ENCODE assay signal across 23 mouse cellular contexts in genomic region chr17:85859926-85860707, GRCm38 (mm10).
DNase-seq lines count a peak whose midpoint lies in the region; ATAC-seq and TF ChIP-seq lines count a peak whose summit lies in the region.
"Had no signal": no experiment of that assay in that cellular context is flagged by ENCODE, and none has a peak within 500 bp of the region (broad histone marks: within the 10 kb centered on the region; RNA-seq: fewer than 3 reads in every experiment).

No protein-coding gene starts in this region.

- H3K27ac ChIP-seq in gastrocnemius, adult 2 months: peak overlapping the region; percentile 12; the same call in 1 of the 2 replicates
- no peak overlapping the region for H3K27ac ChIP-seq in embryonic facial prominence, embryonic 11.5 days (replicated peaks; ENCODE audit: low read depth, low read length)
- H3K27ac ChIP-seq: embryonic facial prominence, embryonic 15.5 days; forebrain, embryonic 10.5 days; heart, embryonic 13.5 days; hindbrain, embryonic 10.5 days; hindbrain, embryonic 14.5 days; intestine, embryonic 15.5 days had no signal

- H3K4me3 ChIP-seq in gastrocnemius, adult 2 months: no peak overlapping the region
- H3K4me3 ChIP-seq in embryonic facial prominence, embryonic 11.5 days (ENCODE audit: low read depth, low read length): no peak overlapping the region
- H3K4me3 ChIP-seq: embryonic facial prominence, embryonic 15.5 days; erythroblast, embryonic 14.5 days; forebrain, embryonic 10.5 days; heart, embryonic 13.5 days; hindbrain, embryonic 10.5 days; intestine, embryonic 15.5 days had no signal

- H3K9me3 ChIP-seq in embryonic facial prominence, embryonic 11.5 days (replicated peaks; ENCODE audit: control insufficient read depth, low read length): no peaks in the 10 kb centered on the region
- H3K9me3 ChIP-seq: embryonic facial prominence, embryonic 15.5 days; forebrain, embryonic 10.5 days; heart, embryonic 13.5 days; hindbrain, embryonic 10.5 days; intestine, embryonic 15.5 days had no signal

- H3K9ac ChIP-seq in embryonic facial prominence, embryonic 11.5 days (replicated peaks; ENCODE audit: low read length): no peak overlapping the region
- H3K9ac ChIP-seq: embryonic facial prominence, embryonic 15.5 days; heart, embryonic 13.5 days; hindbrain, embryonic 14.5 days; intestine, embryonic 15.5 days had no signal

- no peak overlapping the region for H3K4me2 ChIP-seq in embryonic facial prominence, embryonic 11.5 days (ENCODE audit: low read depth, low read length)
- H3K4me2 ChIP-seq: embryonic facial prominence, embryonic 15.5 days; heart, embryonic 13.5 days; hindbrain, embryonic 14.5 days; intestine, embryonic 15.5 days had no signal

- TF ChIP-seq CTCF in gastrocnemius, adult 2 months (IDR thresholded peaks at IDR 0.05): no peak

- H3K27me3 ChIP-seq in embryonic facial prominence, embryonic 11.5 days (ENCODE audit: control insufficient read depth, insufficient read depth, low read length): no peaks in the 10 kb centered on the region
- H3K27me3 ChIP-seq: CH12.LX; embryonic facial prominence, embryonic 15.5 days; intestine, embryonic 15.5 days had no signal

- 79% methylated on average over 15 of the region's 15 CpGs for WGBS in embryonic facial prominence, embryonic 11.5 days

- no peaks in the 10 kb centered on the region; the same call in 1 of the 2 replicates for H3K4me1 ChIP-seq in embryonic facial prominence, embryonic 11.5 days (ENCODE audit: control insufficient read depth, insufficient read depth, low read length)
- H3K4me1 ChIP-seq: intestine, embryonic 15.5 days had no signal

- no peak for ATAC-seq in embryonic facial prominence, embryonic 11.5 days (replicated peaks; ENCODE audit: insufficient number of reproducible peaks, low FRiP score, low TSS enrichment, low read depth)
- ATAC-seq: forebrain, embryonic 14.5 days; intestine, embryonic 15.5 days had no signal

- H3K36me3 ChIP-seq in embryonic facial prominence, embryonic 11.5 days (replicated peaks; ENCODE audit: control insufficient read depth, insufficient read depth, low read depth, low read length): no peaks in the 10 kb centered on the region
- H3K36me3 ChIP-seq: embryonic facial prominence, embryonic 15.5 days; forebrain, embryonic 10.5 days; heart, embryonic 13.5 days; hindbrain, embryonic 10.5 days; intestine, embryonic 15.5 days had no signal

- intact Hi-C loops in gastrocnemius, adult 2 months (cut with DNase I): loop anchor here (2.0 kb wide), 1 partner anchor 175 kb away; no protein-coding TSS in a partner anchor
- intact Hi-C loops in gastrocnemius, postnatal 14 days (cut with DNase I; ENCODE audit: low total_unique reads): no loop called here

- DNase-seq in gastrocnemius, adult 2 months: peak; percentile 44
- DNase-seq in gastrocnemius, postnatal 14 days: no peak
- DNase-seq in heart, adult 8-10 months (ENCODE audit: low spot score): peak; percentile 3
- DNase-seq in heart, postnatal 4 days: no peak
- peak; percentile 78 for DNase-seq in MN1 (ENCODE audit: low spot score)
- DNase-seq in embryonic facial prominence, embryonic 11.5 days (ENCODE audit: low spot score): peak; percentile 53
- no peak for DNase-seq in adrenal gland, postnatal 14 days
- no peak for DNase-seq in spleen, postnatal 14 days (ENCODE audit: low spot score in 2 of 2)
- DNase-seq: adrenal gland, adult 2 months; adrenal gland, postnatal 36 days; cerebellum, adult 2 months; cerebellum, postnatal 10 days; embryo, embryonic 11 days; kidney, adult 18-20 months had no signal

Comparison
In these comparisons a context has a peak if more than half of its experiments do, and no peak if none do; other contexts are left out.
1. DNase-seq: peak in gastrocnemius, adult 2 months (single experiment), heart, adult 8-10 months (single experiment), MN1 (single experiment) and embryonic facial prominence, embryonic 11.5 days (single experiment); none in gastrocnemius, postnatal 14 days (single experiment), heart, postnatal 4 days (single experiment), adrenal gland, postnatal 14 days (single experiment) and spleen, postnatal 14 days (0 of 2).